Mouse (Mus musculus) hindbrain, embryonic 11.5 days (tissue): ENCODE data around the gene Cyp21a1. TPM values are rescaled to one million over a fixed set of nuclear protein-coding genes. Genes with fewer than 3 reads are reported as not detected.
"Not testable (repeated sequence)": the region's sequence is repeated elsewhere in the genome, so short reads cannot be mapped to it uniquely, and the experiment has no call there.

Experiments
- ATAC-seq: fragments of 200-750 bp; cut with Nextera tagmentation; 2 replicates; pipeline ENCODE4 v1.8.0; 2017; ENCODE audit warnings: mild to moderate bottlenecking, moderate TSS enrichment, moderate library complexity; ENCODE audit not compliant: low FRiP score
- DNase-seq: peaks from one replicate; pipeline ENCODE4 v3.0.0-alpha.2; 2015; ENCODE audit warnings: low spot score
- H3K27ac ChIP-seq: fragments of 300-500 bp; sonication (generic); 2 replicates; pipeline ENCODE4 v1.5.1; 2014; ENCODE audit warnings: mild to moderate bottlenecking, low read depth, low read length
- H3K27me3 ChIP-seq: fragments of 300-500 bp; sonication (generic); 2 replicates; pipeline ENCODE4 v1.6.1; 2014; ENCODE audit warnings: mild to moderate bottlenecking, low read length, moderate library complexity, mixed read lengths; ENCODE audit not compliant: control insufficient read depth, insufficient read depth
- H3K36me3 ChIP-seq: fragments of 300-500 bp; sonication (generic); 2 replicates; pipeline ENCODE4 v1.6.1; 2014; ENCODE audit warnings: mild to moderate bottlenecking, low read length, moderate library complexity, mixed read lengths; ENCODE audit not compliant: control insufficient read depth, insufficient read depth
- H3K4me1 ChIP-seq: fragments of 300-500 bp; sonication (generic); replicated peaks from 2 replicates; pipeline ENCODE4 v1.6.1; 2014; ENCODE audit warnings: low read length, mixed read lengths; ENCODE audit not compliant: control insufficient read depth, insufficient read depth
- H3K4me2 ChIP-seq: fragments of 300-500 bp; sonication (generic); replicated peaks from 2 replicates; pipeline ENCODE4 v1.6.1; 2014; ENCODE audit warnings: mild to moderate bottlenecking, low read depth, low read length
- H3K4me3 ChIP-seq: fragments of 300-500 bp; sonication (generic); 2 replicates; pipeline ENCODE4 v1.5.1; 2014; ENCODE audit warnings: low read depth, low read length
- H3K9ac ChIP-seq: fragments of 300-500 bp; sonication (generic); 2 replicates; pipeline ENCODE4 v1.6.1; 2014; ENCODE audit warnings: low read depth, low read length
- H3K9me3 ChIP-seq: fragments of 300-500 bp; sonication (generic); 2 replicates; pipeline ENCODE4 v1.6.1; 2016; ENCODE audit warnings: low read length; ENCODE audit not compliant: control insufficient read depth
- WGBS: fragments of 180-500 bp; shearing (Covaris S2); extraction: QIAGEN DNeasy Blood & Tissue Kit; methylation state at CpG from one replicate; pipeline ENCODE4 v1.1.7; 2014; 5-methylcytosine and 5-hydroxymethylcytosine counted together
- polyA plus RNA-seq: library from polyadenylated mRNA; unstranded; fragments of >200 nt; fragmentation: Nextera tagmentation; extraction: Ambion mirVana; gene quantifications from 2 replicates; pipeline ENCODE4 v1.2.1, GENCODE M21; 2014

Cyp21a1 gene
- polyA plus RNA-seq, 1 experiment from 2014 or later = not detected

- H3K9me3 ChIP-seq, DNase-seq, ATAC-seq, H3K27ac ChIP-seq, H3K4me1 ChIP-seq, H3K9ac ChIP-seq, H3K4me2 ChIP-seq, H3K4me3 ChIP-seq, H3K36me3 ChIP-seq, H3K27me3 ChIP-seq: not testable (repeated sequence)
- WGBS = 85% methylated on average over 7 of the region's 8 CpGs
Observed at GRCm38 (mm10) chr17:34810811-34811210, 6.5 kb upstream of the Cyp21a1 start.

GRCm38 (mm10) chr17:34810411-34810810 is 6.0 kb upstream of the Cyp21a1 start:
- H3K4me3 ChIP-seq, H3K9me3 ChIP-seq, H3K27me3 ChIP-seq, ATAC-seq, H3K27ac ChIP-seq, DNase-seq, H3K36me3 ChIP-seq, H3K9ac ChIP-seq, H3K4me1 ChIP-seq, H3K4me2 ChIP-seq: not testable (repeated sequence)
- 79% methylated on average over 5 of the region's 5 CpGs for WGBS

DNA sequence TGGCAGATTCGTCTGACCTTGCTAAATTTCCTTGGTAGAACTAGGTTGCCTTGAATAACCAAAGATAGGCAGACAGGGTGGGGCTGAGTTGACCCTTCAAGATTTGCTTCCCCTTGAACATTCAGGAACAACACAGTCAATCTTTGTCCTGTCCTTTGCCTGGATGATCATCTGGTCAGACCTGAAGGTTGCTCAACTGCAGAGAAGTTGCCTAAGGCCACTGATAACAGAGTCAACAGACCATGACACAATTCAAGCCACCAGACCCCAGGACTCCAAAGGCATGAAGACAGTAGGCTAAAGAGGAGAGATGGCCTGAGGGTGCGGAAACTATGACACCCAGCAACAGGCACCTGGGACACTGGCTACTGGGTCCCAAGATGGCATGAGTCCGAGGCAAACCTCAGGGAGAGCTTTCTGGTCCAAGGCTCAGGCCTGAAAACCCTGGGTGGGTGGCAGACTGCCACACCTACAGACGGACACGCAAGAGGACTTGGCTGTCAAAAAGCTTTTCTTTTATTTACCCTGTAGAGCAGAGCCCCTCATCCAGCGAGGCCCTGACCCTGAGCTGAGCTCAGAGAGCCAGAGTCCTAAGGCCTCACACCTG is 4.3 kb upstream of the Cyp21a1 start:
- WGBS = 86% methylated on average over 6 of the region's 6 CpGs
- Histone ChIP-seq H3K36me3 (no peaks in the 10 kb centered on the region), H3K4me2 (no peak overlapping the region), H3K9me3 (no peaks in the 10 kb centered on the region), H3K4me3 (no peak overlapping the region), H3K27ac (no peak overlapping the region), H3K9ac (no peak overlapping the region), H3K27me3 (no peaks in the 10 kb centered on the region), H3K4me1 (no peaks in the 10 kb centered on the region)
- no peak for ATAC-seq
- no peak for DNase-seq

GRCm38 (mm10) chr17:34807176-34807575 is 2.8 kb upstream of the Cyp21a1 start:
- WGBS = 71% methylated on average over 3 of the region's 3 CpGs
- H3K4me1 ChIP-seq = no peaks in the 10 kb centered on the region
- DNase-seq (no peak), ATAC-seq (no peak)
- H3K4me2 ChIP-seq = no peak overlapping the region
- no peaks in the 10 kb centered on the region for H3K36me3 ChIP-seq
- no peaks in the 10 kb centered on the region for H3K27me3 ChIP-seq
- H3K4me3 ChIP-seq = no peak overlapping the region
- no peak overlapping the region for H3K27ac ChIP-seq
- H3K9ac ChIP-seq = no peak overlapping the region
- no peaks in the 10 kb centered on the region for H3K9me3 ChIP-seq

GRCm38 (mm10) chr17:34804871-34805562 is 656 bp upstream of the Cyp21a1 start:
- no peaks in the 10 kb centered on the region for H3K36me3 ChIP-seq
- H3K9me3 ChIP-seq = no peaks in the 10 kb centered on the region
- H3K27ac ChIP-seq = no peak overlapping the region
- no peaks in the 10 kb centered on the region for H3K4me1 ChIP-seq
- WGBS = 78% methylated on average over 6 of the region's 6 CpGs
- ATAC-seq (no peak), DNase-seq (no peak)
- H3K9ac ChIP-seq = no peak overlapping the region
- H3K4me2 ChIP-seq = no peak overlapping the region
- H3K4me3 ChIP-seq = no peak overlapping the region
- no peaks in the 10 kb centered on the region for H3K27me3 ChIP-seq

- H3K9ac ChIP-seq, H3K4me3 ChIP-seq, H3K36me3 ChIP-seq, H3K4me2 ChIP-seq, H3K27ac ChIP-seq, DNase-seq, H3K27me3 ChIP-seq, ATAC-seq, H3K4me1 ChIP-seq, H3K9me3 ChIP-seq: not testable (repeated sequence)
- WGBS = 90% methylated on average over 6 of the region's 6 CpGs
Observed at GRCm38 (mm10) chr17:34803367-34803766, 994 bp downstream of the Cyp21a1 start.

DNA sequence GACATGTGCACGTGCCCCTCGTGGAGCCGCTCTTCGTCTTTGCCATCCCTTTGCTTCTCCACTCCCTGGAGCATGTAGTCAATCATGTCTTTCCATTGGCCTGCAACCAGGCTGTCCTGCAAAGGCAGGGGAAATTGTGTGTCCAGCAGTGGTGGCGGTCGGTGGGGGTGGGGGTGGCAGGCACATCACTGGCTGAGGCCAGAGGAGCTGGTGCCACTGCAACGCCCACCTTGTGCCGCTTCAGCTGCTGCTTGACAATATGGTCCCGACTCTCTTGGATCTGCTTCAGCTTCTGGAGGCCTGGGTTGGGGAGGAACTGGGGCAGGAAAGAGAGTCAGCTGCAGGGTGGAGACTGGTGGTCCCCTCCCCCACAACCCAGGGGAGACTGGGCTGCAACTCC is 1.6 kb downstream of the Cyp21a1 start:
- not testable (repeated sequence) for ATAC-seq, H3K36me3 ChIP-seq, H3K4me3 ChIP-seq, H3K9me3 ChIP-seq, H3K27ac ChIP-seq, H3K27me3 ChIP-seq, H3K9ac ChIP-seq, H3K4me1 ChIP-seq, DNase-seq, H3K4me2 ChIP-seq
- 90% methylated on average over 9 of the region's 9 CpGs for WGBS

DNA sequence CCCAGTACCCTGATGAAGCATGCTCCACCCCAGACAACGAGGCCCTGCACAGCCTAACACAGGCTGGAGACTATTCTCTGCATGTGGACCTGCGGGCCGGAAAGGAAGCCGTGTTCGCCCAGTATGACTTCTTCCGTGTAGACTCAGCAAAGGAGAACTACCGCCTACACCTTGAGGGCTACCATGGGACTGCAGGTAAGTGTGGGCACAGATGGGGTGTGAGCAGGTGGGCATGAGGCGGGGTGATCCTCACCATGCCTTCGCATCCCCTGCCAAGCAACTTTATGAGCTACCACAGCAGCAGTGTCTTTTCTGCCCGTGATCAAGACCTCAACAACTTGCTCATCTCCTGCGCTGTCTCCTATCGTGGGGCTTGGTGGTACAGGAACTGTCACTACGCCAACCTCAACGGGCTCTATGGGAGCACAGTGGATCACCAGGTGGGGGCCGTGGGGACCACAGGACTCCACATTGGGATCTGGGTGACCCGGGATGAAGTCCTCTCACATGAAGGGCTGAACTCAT is 3.5 kb downstream of the Cyp21a1 start:
- not testable (repeated sequence) for H3K4me1 ChIP-seq, H3K27me3 ChIP-seq, H3K27ac ChIP-seq, ATAC-seq, H3K9me3 ChIP-seq, H3K4me2 ChIP-seq, H3K36me3 ChIP-seq, H3K4me3 ChIP-seq, DNase-seq, H3K9ac ChIP-seq
- 92% methylated on average over 16 of the region's 16 CpGs for WGBS

- Histone ChIP-seq H3K36me3 (no peaks in the 10 kb centered on the region), H3K27ac (no peak overlapping the region), H3K4me2 (no peak overlapping the region), H3K27me3 (no peaks in the 10 kb centered on the region), H3K4me1 (no peaks in the 10 kb centered on the region), H3K9ac (no peak overlapping the region), H3K4me3 (no peak overlapping the region), H3K9me3 (no peaks in the 10 kb centered on the region)
- WGBS = 82% methylated on average over 4 of the region's 4 CpGs
- DNase-seq (no peak), ATAC-seq (no peak)
Observed at GRCm38 (mm10) chr17:34799531-34799925, 4.8 kb downstream of the Cyp21a1 start.
